Mouse (Mus musculus): ENCODE data around the gene Otud4. TPM values are rescaled to one million over a fixed set of nuclear protein-coding genes. Genes with fewer than 3 reads are reported as not detected.

Gene Otud4
- polyA plus RNA-seq, 1 experiment from 2014 or later = 6.6 TPM

DNA sequence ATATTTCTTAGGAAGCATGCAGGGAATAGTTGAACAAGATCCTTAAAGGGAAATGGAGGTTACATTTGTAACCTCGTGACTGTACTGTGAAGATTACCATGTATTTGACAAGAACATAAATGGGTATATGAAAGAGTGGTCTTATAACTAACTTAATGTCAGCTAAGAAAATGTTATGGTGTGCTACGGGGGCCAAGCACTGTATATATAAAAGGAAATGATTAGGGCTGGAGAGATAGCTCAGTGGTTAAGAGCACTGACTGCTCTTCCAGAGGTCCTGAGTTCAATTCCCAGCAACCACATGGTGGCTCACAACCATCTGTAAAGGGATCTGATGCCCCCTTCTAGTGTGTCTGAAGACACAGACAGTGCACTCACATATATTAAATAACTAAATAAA, 20.1 kb upstream of the Otud4 start:
- no peak for ATAC-seq (ENCODE audit: low read depth)
- no peak for DNase-seq
- H3K9ac ChIP-seq = no peak overlapping the region
- WGBS (ENCODE audit: insufficient replicate concordance) = 42% methylated on average over 2 of the region's 2 CpGs
- no peaks in the 10 kb centered on the region for H3K27me3 ChIP-seq
- H3K4me1 ChIP-seq (replicated peaks) = peaks cover 34% of the 10 kb centered on the region
- H3K4me3 ChIP-seq (replicated peaks) = no peak overlapping the region
- no peak overlapping the region for H3K27ac ChIP-seq
- no peak overlapping the region for H3K4me2 ChIP-seq
- H3K36me3 ChIP-seq = no peaks in the 10 kb centered on the region
- H3K9me3 ChIP-seq (replicated peaks) = no peaks in the 10 kb centered on the region

DNA sequence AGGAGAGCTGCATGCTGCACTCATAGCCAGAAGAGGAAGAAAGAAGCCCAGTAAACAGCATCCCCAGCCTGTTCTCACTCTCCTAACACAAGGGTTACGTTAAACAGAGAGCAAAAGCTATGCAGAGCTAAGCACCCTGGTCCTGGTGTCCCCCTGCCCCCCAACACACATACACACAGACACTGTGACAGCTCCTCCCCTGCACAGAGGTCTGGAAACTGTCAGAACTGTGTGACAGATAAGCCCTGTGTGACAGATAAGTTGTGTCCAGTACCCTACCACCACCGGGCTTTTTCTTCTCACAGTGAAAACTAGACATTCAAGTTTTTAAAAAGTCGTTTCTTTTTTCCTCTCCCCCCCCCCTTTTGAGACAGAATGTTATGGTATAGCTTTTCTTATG, 19.4 kb upstream of the Otud4 start:
- peak; percentile 90 for ATAC-seq (ENCODE audit: low read depth)
- peak overlapping the region; percentile 40 for H3K4me2 ChIP-seq
- 3% methylated on average over 3 of the region's 3 CpGs for WGBS (ENCODE audit: insufficient replicate concordance)
- peak overlapping the region; percentile 51 for H3K27ac ChIP-seq
- peaks cover 34% of the 10 kb centered on the region for H3K4me1 ChIP-seq (replicated peaks)
- no peaks in the 10 kb centered on the region for H3K36me3 ChIP-seq
- no peaks in the 10 kb centered on the region for H3K27me3 ChIP-seq
- no peak overlapping the region for H3K4me3 ChIP-seq (replicated peaks)
- DNase-seq = peak; percentile 22
- peak overlapping the region; percentile 29; the same call in 1 of the 2 replicates for H3K9ac ChIP-seq
- H3K9me3 ChIP-seq (replicated peaks) = no peaks in the 10 kb centered on the region

DNA sequence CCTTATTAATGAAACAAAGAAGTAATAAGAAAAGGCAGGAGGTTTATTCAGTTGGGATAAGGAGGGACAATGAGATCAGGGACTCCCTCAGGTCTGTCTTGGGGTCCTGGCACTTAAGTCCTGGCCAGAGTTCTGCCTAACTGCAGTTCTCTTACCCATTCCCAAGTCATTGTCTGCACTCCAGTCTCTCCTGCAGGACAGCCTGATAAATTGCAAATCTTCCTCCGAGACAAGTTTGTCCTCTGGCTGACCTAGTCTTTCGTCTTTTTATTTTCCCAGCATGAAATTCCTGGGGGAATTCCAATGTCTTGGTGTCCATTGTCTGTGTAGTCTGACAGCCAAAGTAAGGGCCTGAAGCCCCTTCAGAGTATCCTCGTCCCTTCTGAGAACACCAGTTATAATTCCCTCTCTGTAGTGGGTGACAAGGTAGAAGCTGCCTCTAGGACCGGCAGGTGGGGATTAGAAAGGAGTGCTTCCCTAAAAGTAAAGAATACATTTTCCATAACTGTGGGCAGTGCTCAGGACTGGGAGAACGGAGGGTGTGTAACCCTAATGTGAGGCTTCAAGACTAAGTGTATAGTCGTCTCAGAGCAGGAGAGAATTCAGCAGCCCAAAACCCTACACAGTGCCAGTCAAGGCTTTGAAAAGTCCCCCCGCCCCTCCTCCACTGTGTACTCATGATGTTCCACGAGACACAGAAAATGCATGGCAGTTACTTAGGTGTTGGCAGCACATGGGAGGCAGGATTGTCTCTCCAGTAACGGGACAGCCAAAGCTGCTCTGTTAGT, 18.7 kb upstream of the Otud4 start:
- H3K4me2 ChIP-seq = no peak overlapping the region
- ATAC-seq (ENCODE audit: low read depth) (0 out of 2 replicates have a peak, but pooled peaks have one; percentile 16), DNase-seq (no peak)
- H3K36me3 ChIP-seq = no peaks in the 10 kb centered on the region
- H3K4me3 ChIP-seq (replicated peaks) = no peak overlapping the region
- peaks cover 34% of the 10 kb centered on the region for H3K4me1 ChIP-seq (replicated peaks)
- no peaks in the 10 kb centered on the region for H3K9me3 ChIP-seq (replicated peaks)
- peak overlapping the region; percentile 39; the same call in 1 of the 2 replicates for H3K27ac ChIP-seq
- WGBS (ENCODE audit: insufficient replicate concordance) = 58% methylated on average over 9 of the region's 9 CpGs
- H3K27me3 ChIP-seq = no peaks in the 10 kb centered on the region
- H3K9ac ChIP-seq = 0 out of 2 replicates have a peak overlapping the region, but pooled peaks have one; percentile 13

DNA sequence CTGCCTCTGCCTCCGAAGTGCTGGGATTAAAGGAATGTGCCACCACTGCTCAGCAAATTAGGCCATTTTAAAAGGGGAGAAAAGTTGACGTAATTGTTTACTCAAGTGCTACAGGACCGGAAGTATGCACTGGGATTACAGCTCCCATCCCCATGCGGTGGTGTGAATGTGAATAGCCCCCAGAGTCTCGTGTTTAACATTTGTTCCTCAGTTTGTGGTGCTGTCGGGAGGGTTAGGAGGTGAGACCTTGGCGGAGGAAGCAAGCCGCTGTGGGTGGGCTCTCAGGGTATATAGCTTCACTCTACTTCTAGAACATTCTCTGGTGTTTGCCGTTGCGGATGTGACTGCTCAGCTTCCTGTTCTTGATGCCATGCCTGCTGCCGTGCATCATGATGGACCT, 17.1 kb upstream of the Otud4 start:
- H3K4me1 ChIP-seq (replicated peaks) = peaks cover 49% of the 10 kb centered on the region
- DNase-seq (no peak), ATAC-seq (ENCODE audit: low read depth) (no peak)
- H3K9ac ChIP-seq = no peak overlapping the region
- no peaks in the 10 kb centered on the region for H3K27me3 ChIP-seq
- H3K9me3 ChIP-seq (replicated peaks) = no peaks in the 10 kb centered on the region
- 73% methylated on average over 11 of the region's 11 CpGs for WGBS (ENCODE audit: insufficient replicate concordance)
- H3K27ac ChIP-seq = no peak overlapping the region
- H3K4me2 ChIP-seq = no peak overlapping the region
- no peak overlapping the region for H3K4me3 ChIP-seq (replicated peaks)
- no peaks in the 10 kb centered on the region for H3K36me3 ChIP-seq

DNA sequence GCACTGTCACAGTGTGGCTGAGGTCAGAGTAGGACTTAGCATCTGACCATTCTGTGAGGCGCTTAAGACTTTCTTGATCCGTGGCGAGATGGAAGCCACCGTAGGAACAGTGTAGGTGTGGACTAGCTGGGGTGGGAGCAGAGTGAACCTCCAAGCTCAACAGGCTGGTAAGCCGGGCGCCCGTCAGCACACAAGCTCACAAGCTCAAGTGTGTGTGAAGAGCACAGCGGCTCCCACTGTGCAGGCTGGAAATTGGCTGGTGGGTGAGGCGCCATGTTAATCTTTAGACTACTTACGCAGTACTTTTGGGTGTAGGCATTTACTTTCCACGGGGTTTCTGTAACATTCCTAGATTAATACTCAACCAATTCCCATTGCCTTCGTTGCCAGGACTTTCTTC, 16.1 kb upstream of the Otud4 start:
- WGBS (ENCODE audit: insufficient replicate concordance) = 87% methylated on average over 12 of the region's 12 CpGs
- no peak overlapping the region for H3K27ac ChIP-seq
- no peak overlapping the region for H3K9ac ChIP-seq
- H3K4me1 ChIP-seq (replicated peaks) = peaks cover 49% of the 10 kb centered on the region
- no peaks in the 10 kb centered on the region for H3K36me3 ChIP-seq
- no peaks in the 10 kb centered on the region for H3K9me3 ChIP-seq (replicated peaks)
- DNase-seq (no peak), ATAC-seq (ENCODE audit: low read depth) (no peak)
- no peaks in the 10 kb centered on the region for H3K27me3 ChIP-seq
- no peak overlapping the region for H3K4me2 ChIP-seq
- no peak overlapping the region for H3K4me3 ChIP-seq (replicated peaks)

DNA sequence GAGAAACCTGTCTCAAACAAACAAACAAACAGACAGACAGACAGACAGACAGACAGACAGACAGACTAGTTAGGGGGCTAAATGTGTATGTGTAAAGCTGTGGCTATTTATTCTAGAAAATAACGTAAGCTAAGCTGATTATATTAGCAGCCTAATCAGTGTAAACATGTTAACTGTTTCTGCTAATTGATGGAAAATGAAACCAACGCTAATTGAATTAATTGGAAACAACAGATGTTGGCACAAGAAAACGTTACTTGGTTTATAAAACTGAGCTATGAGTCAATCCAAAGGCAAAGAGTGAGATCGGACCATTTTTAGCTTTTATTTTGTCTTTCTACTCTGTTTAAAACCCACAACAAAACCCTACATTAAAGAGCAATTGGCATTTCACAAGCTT, 15.0 kb upstream of the Otud4 start:
- DNase-seq (no peak), ATAC-seq (ENCODE audit: low read depth) (no peak)
- no peak overlapping the region for H3K27ac ChIP-seq
- H3K9ac ChIP-seq = no peak overlapping the region
- no peaks in the 10 kb centered on the region for H3K9me3 ChIP-seq (replicated peaks)
- no peaks in the 10 kb centered on the region for H3K36me3 ChIP-seq
- peaks cover 40% of the 10 kb centered on the region for H3K4me1 ChIP-seq (replicated peaks)
- H3K4me3 ChIP-seq (replicated peaks) = no peak overlapping the region
- WGBS (ENCODE audit: insufficient replicate concordance) = 75% methylated on average over 4 of the region's 4 CpGs
- no peak overlapping the region for H3K4me2 ChIP-seq
- no peaks in the 10 kb centered on the region for H3K27me3 ChIP-seq

DNA sequence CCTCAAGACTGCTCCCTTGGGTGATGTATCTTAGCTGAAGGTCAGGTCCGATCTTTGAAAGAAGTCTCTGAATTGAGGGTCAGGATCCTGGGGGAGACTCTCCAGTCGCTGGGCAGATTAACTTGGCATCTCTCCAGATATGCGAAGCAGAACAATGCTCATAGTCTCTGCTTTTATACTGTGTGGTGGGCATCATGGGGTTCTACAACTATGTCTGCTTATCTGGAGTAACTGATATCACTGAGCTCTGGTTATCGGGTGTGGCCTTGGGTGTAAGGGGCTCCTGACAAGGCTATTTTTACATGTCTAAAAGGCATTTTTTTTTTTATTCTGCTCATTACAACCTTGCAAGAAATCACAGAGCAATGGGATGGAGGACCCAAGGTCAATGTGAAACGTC, 13.2 kb upstream of the Otud4 start:
- ATAC-seq (ENCODE audit: low read depth) (peak; percentile 91), DNase-seq (peak; percentile 17)
- Histone ChIP-seq H3K9me3 (replicated peaks) (no peaks in the 10 kb centered on the region), H3K4me1 (replicated peaks) (peaks cover 22% of the 10 kb centered on the region), H3K27me3 (no peaks in the 10 kb centered on the region), H3K36me3 (no peaks in the 10 kb centered on the region), H3K4me2 (peak overlapping the region; percentile 23), H3K27ac (no peak overlapping the region), H3K9ac (no peak overlapping the region), H3K4me3 (replicated peaks) (no peak overlapping the region)
- 33% methylated on average over 5 of the region's 5 CpGs for WGBS (ENCODE audit: insufficient replicate concordance)

DNA sequence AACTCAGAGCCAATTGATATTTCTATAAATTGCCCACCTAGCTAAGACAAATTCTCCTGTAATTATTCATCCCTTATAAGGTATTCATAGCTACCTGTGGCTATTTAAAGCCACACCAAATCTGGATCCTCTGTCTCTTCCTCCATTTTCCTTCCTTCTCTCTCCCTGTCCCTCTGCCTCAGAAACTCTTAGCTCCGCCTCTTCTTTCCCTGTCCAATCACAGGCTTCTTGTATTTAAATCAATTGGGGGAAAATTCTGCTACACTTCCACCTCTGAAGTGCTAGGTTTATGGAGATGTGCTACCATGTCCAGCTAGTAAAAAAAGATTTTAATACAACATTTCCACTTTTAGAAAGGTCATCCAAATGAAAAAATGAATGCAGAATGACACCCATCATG, 3.9 kb upstream of the Otud4 start:
- WGBS (ENCODE audit: insufficient replicate concordance) = 79% methylated on average over 1 of the region's 1 CpGs
- no peaks in the 10 kb centered on the region for H3K36me3 ChIP-seq
- ATAC-seq (ENCODE audit: low read depth) = no peak

DNA sequence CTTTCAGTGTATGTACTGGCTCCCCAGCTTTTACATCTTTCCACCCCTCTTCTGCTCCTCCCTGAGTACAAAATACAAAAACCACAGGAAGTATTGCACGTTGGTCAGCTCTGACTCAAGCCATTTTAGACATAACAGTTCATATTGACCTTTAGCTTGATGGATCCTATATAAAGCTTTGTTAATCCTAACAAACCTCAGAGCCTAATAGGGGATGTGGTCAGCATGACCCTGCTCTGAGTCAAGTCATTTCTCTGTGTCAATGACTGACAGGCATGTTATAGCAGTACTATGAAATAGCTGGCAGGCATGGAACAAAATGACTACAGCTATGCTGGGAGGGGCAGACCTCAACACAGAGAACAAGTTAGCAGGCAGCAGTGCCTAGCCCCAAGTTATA, 3.3 kb upstream of the Otud4 start:
- Histone ChIP-seq H3K27me3 (no peaks in the 10 kb centered on the region), H3K4me3 (replicated peaks) (no peak overlapping the region), H3K27ac (no peak overlapping the region), H3K4me2 (no peak overlapping the region), H3K9me3 (replicated peaks) (no peaks in the 10 kb centered on the region), H3K4me1 (replicated peaks) (peaks cover 7% of the 10 kb centered on the region), H3K9ac (no peak overlapping the region), H3K36me3 (no peaks in the 10 kb centered on the region)
- WGBS (ENCODE audit: insufficient replicate concordance) = 16% methylated on average over 1 of the region's 1 CpGs
- no peak for ATAC-seq (ENCODE audit: low read depth)
- no peak for DNase-seq

More for the DNA sequence above, 3.9 kb upstream of the Otud4 start:
- DNase-seq = no peak
- Histone ChIP-seq H3K4me2 (no peak overlapping the region), H3K4me3 (replicated peaks) (no peak overlapping the region), H3K27ac (no peak overlapping the region), H3K9me3 (replicated peaks) (no peaks in the 10 kb centered on the region), H3K27me3 (no peaks in the 10 kb centered on the region), H3K4me1 (replicated peaks) (peaks cover 3% of the 10 kb centered on the region), H3K9ac (no peak overlapping the region)

DNA sequence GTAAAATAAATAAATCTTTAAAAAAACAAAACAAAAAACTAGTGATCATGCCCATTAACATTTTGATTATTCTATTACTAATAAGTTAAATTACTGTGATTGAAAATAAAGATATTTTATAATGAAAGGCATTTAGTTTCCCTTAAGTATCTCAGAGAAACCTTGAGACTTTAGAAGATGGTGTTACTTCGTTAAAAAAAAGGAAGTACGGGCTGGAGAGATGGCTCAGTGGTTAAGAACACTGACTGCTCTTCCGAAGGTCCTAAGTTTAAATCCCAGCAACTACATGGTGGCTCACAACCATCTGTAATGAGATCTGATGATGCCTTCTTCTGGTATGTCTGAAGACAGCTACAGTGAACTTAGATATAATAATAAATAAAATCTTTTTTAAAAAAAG, 2.2 kb upstream of the Otud4 start:
- DNase-seq (no peak), ATAC-seq (ENCODE audit: low read depth) (no peak)
- no peaks in the 10 kb centered on the region for H3K36me3 ChIP-seq
- no peaks in the 10 kb centered on the region for H3K27me3 ChIP-seq
- H3K4me1 ChIP-seq (replicated peaks) = peaks cover 18% of the 10 kb centered on the region
- no peak overlapping the region for H3K4me3 ChIP-seq (replicated peaks)
- H3K4me2 ChIP-seq = no peak overlapping the region
- H3K27ac ChIP-seq = no peak overlapping the region
- H3K9ac ChIP-seq = no peak overlapping the region
- 46% methylated on average over 3 of the region's 3 CpGs for WGBS (ENCODE audit: insufficient replicate concordance)
- no peaks in the 10 kb centered on the region for H3K9me3 ChIP-seq (replicated peaks)

DNA sequence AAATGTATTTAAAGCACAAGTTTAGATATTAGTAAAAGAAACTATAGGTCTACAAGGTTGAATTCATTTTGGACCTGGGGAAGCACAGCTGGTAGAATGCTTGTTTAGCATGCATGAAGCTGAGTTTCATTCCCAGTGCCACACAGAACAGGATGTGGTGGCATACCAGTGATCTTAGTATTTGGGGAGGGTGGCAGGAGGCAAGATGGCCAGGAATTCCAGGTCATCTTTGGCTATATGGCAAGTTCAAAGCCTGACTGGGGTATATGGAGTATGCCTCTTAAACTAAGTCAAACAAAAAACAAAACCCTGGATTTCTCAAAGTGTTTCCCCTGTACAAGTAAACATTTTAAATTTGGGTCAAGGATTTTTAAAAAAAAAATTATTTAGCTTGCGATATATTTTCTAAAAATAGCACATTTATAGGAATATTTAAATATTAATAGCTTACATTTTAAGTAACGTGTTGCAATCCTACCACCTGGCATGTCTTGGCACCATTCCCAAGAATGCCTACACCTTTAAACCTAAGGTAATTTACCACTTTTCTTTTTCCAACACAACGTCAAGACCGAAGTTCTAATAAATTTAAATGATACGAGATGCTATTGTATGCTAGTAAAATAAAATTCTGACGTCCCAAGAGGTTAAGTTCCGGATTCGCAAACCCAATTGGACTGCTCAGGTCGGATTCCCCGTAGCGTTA, 1.3 kb upstream of the Otud4 start:
- ATAC-seq (ENCODE audit: low read depth) (no peak), DNase-seq (no peak)
- Histone ChIP-seq H3K36me3 (no peaks in the 10 kb centered on the region), H3K9me3 (replicated peaks) (no peaks in the 10 kb centered on the region), H3K4me3 (replicated peaks) (peak overlapping the region; percentile 96), H3K9ac (peak overlapping the region; percentile 81), H3K4me2 (peak overlapping the region; percentile 82), H3K27me3 (no peaks in the 10 kb centered on the region), H3K4me1 (replicated peaks) (peaks cover 23% of the 10 kb centered on the region), H3K27ac (peak overlapping the region; percentile 97)
- 8% methylated on average over 11 of the region's 11 CpGs for WGBS (ENCODE audit: insufficient replicate concordance)

Measured in liver, embryonic 13.5 days (tissue).